Mouse (Mus musculus) bone marrow, adult 2 months (tissue): ENCODE measurements around the gene Endou.

Experiments
- CTCF ChIP-seq: fragments of 200-500 bp; IDR thresholded peaks from 2 replicates; pipeline ENCODE4 v1.5.1; 2011; ENCODE audit warnings: low read length, control low read depth; ENCODE audit not compliant: control insufficient read depth, insufficient read depth
- POLR2A ChIP-seq: fragments of 200-500 bp; IDR thresholded peaks from 2 replicates; pipeline ENCODE4 v1.6.1; 2011; ENCODE audit warnings: low read depth, mild to moderate bottlenecking, control low read depth, low read length, borderline replicate concordance; ENCODE audit not compliant: control insufficient read depth

- no peak for TF ChIP-seq POLR2A
- TF ChIP-seq CTCF: no peak
These were observed 48.4 kb upstream of the Endou start for GRCm38 (mm10) chr15:97779576-97779975.
